Mouse (Mus musculus) liver, adult 2 months (tissue): ENCODE results near the gene Ralbp1. TPM values are rescaled to one million over a fixed set of nuclear protein-coding genes. Genes with fewer than 3 reads are reported as not detected.

ENCODE experiments used
- DNase-seq: peaks from one replicate; pipeline ENCODE4 v3.0.0-alpha.2; 2011; ENCODE audit warnings: low read depth, low spot score; ENCODE audit errors: extremely low read depth
- H3K27ac ChIP-seq: fragments of 200-500 bp; replicated peaks from 2 replicates; pipeline ENCODE4 v1.5.1; 2012; ENCODE audit warnings: low read depth, mild to moderate bottlenecking, control low read depth, inconsistent platforms, low read length; ENCODE audit not compliant: insufficient read depth
- H3K27me3 ChIP-seq: fragments of 200-500 bp; 2 replicates; pipeline ENCODE4 v1.6.1; 2012; ENCODE audit warnings: mild to moderate bottlenecking, moderate library complexity, low read length, inconsistent platforms; ENCODE audit not compliant: control insufficient read depth, insufficient read depth
- H3K36me3 ChIP-seq: fragments of 200-500 bp; 2 replicates; pipeline ENCODE4 v1.6.1; 2012; ENCODE audit warnings: low read length, inconsistent platforms; ENCODE audit not compliant: control insufficient read depth, insufficient read depth
- H3K4me1 ChIP-seq: fragments of 200-500 bp; 2 replicates; pipeline ENCODE4 v1.6.1; 2011; ENCODE audit warnings: low read length; ENCODE audit not compliant: control insufficient read depth, insufficient read depth
- H3K4me3 ChIP-seq: fragments of 200-500 bp; 2 replicates; pipeline ENCODE4 v1.5.1; 2011; ENCODE audit warnings: low read depth, mild to moderate bottlenecking, control low read depth, low read length, moderate library complexity; ENCODE audit not compliant: insufficient read depth
- H3K79me2 ChIP-seq: fragments of 200-500 bp; 2 replicates; pipeline ENCODE4 v1.6.1; 2012; ENCODE audit warnings: inconsistent platforms, mild to moderate bottlenecking, low read length, moderate library complexity; ENCODE audit not compliant: control insufficient read depth, insufficient read depth
- H3K9ac ChIP-seq: fragments of 200-500 bp; 2 replicates; pipeline ENCODE4 v1.6.1; 2012; ENCODE audit warnings: low read depth, mild to moderate bottlenecking, control low read depth, inconsistent platforms, low read length
- CTCF ChIP-seq: fragments of 200-500 bp; IDR thresholded peaks from 2 replicates; pipeline ENCODE4 v1.5.1; 2011; ENCODE audit warnings: low read depth, low read length, control low read depth
- POLR2A ChIP-seq: fragments of 200-500 bp; IDR thresholded peaks from 2 replicates; pipeline ENCODE4 v1.6.1; 2011; ENCODE audit warnings: low read length, control low read depth; ENCODE audit not compliant: insufficient read depth; ENCODE audit errors: extremely low read depth
- WGBS: fragments of 180-500 bp; shearing (Covaris S2); methylation state at CpG from one replicate; pipeline ENCODE4 v1.1.7; 2018; 5-methylcytosine and 5-hydroxymethylcytosine counted together
- polyA plus RNA-seq: library from polyadenylated mRNA; depleted of rRNA; stranded (reverse); fragments of >200 nt; gene quantifications from 2 replicates; pipeline ENCODE4 v1.2.3, GENCODE M21; 2012
- total RNA-seq: library from RNA; depleted of rRNA; stranded (reverse); fragments of >200 nt; gene quantifications from 2 replicates; pipeline ENCODE4 v1.2.3, GENCODE M21; 2014

Ralbp1 gene
- total and polyA plus RNA-seq, 2 experiments, result 10.3 to 14.3 TPM

- no peak for DNase-seq
- Histone ChIP-seq H3K27ac (no peak overlapping the region), H3K4me3 (no peak overlapping the region), H3K79me2 (peaks cover 12% of the 10 kb centered on the region; the same call in 1 of the 2 replicates), H3K9ac (no peak overlapping the region), H3K36me3 (no peaks in the 10 kb centered on the region), H3K4me1 (peaks cover 15% of the 10 kb centered on the region), H3K27me3 (no peaks in the 10 kb centered on the region)
- 84% methylated on average over 10 of the region's 10 CpGs for whole genome bisulfite sequencing
- TF ChIP-seq CTCF (no peak), POLR2A (no peak)
Measured at GRCm38 (mm10) chr17:65869720-65870119, 15.9 kb downstream of the Ralbp1 start.

DNA sequence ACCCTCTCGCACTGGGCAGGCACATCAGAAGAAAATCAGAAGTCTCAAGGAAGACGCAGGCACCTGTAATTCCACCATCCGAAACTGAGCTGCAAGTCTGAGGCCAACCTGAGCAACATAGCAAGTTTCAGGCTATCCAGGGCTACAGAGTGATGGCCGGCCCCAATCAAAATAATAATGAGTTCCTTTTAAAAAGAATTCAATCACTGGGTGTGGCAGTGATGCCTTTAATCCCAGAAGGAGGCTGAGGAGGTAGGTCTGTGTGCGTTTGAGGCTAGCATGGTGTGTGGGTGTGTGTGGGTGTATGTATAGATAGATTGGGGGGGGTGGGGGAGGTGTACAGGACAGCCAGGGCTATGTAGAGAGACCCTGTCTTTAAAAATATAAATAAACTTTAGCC, 17.6 kb downstream of the Ralbp1 start:
- WGBS, result 92% methylated on average over 5 of the region's 5 CpGs
- Histone ChIP-seq H3K9ac (no peak overlapping the region), H3K79me2 (peaks cover 8% of the 10 kb centered on the region; the same call in 1 of the 2 replicates), H3K4me1 (peaks cover 15% of the 10 kb centered on the region), H3K27ac (no peak overlapping the region), H3K36me3 (no peaks in the 10 kb centered on the region), H3K4me3 (no peak overlapping the region), H3K27me3 (no peaks in the 10 kb centered on the region)
- no peak for DNase-seq
- TF ChIP-seq CTCF, result no peak
- no peak for TF ChIP-seq POLR2A

GRCm38 (mm10) chr17:65866201-65866600, 19.4 kb downstream of the Ralbp1 start:
- Histone ChIP-seq H3K36me3 (no peaks in the 10 kb centered on the region), H3K4me1 (peaks cover 12% of the 10 kb centered on the region), H3K27me3 (no peaks in the 10 kb centered on the region), H3K79me2 (peaks cover 6% of the 10 kb centered on the region; the same call in 1 of the 2 replicates), H3K27ac (no peak overlapping the region; the same call in 1 of the 2 replicates), H3K9ac (no peak overlapping the region), H3K4me3 (no peak overlapping the region)
- WGBS, result 7% methylated on average over 3 of the region's 3 CpGs
- peak; percentile 44 for DNase-seq
- no peak for TF ChIP-seq POLR2A
- TF ChIP-seq CTCF, result no peak

- H3K4me3 ChIP-seq, result no peak overlapping the region
- H3K36me3 ChIP-seq, result peaks cover 2% of the 10 kb centered on the region; the same call in 1 of the 2 replicates
- H3K27ac ChIP-seq, result peak overlapping the region; percentile 34; the same call in 1 of the 2 replicates
- H3K27me3 ChIP-seq, result no peaks in the 10 kb centered on the region
- TF ChIP-seq CTCF, result no peak
- no peak for TF ChIP-seq POLR2A
- peak; percentile 55 for DNase-seq
- H3K79me2 ChIP-seq, result peaks cover 6% of the 10 kb centered on the region; the same call in 1 of the 2 replicates
- peaks cover 12% of the 10 kb centered on the region for H3K4me1 ChIP-seq
- H3K9ac ChIP-seq, result no peak overlapping the region
Measured at GRCm38 (mm10) chr17:65865265-65865664, 20.3 kb downstream of the Ralbp1 start.

DNA sequence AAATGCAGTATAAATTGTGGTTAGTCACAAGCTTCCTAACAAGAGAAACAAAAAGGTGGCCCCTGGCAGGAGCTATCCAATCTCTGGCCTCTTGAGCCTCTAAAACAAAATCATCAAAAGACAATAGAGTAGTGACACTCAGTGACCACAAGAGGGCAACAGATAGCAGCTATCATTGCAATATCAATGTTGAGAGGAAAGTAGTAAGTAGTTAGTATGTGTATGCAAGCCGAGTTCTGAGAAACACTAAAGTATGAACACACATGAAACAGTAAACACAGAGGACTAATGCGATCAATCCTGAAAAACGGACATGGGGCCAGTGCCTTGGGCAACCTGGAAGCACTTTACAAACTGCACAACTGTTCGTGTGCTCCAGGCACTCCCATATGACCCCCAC, 20.9 kb downstream of the Ralbp1 start:
- peaks cover 12% of the 10 kb centered on the region for H3K4me1 ChIP-seq
- TF ChIP-seq POLR2A (no peak), CTCF (peak; percentile 47)
- H3K9ac ChIP-seq, result no peak overlapping the region
- no peaks in the 10 kb centered on the region for H3K27me3 ChIP-seq
- WGBS, result 8% methylated on average over 4 of the region's 4 CpGs
- H3K27ac ChIP-seq, result peak overlapping the region; percentile 34; the same call in 1 of the 2 replicates
- H3K36me3 ChIP-seq, result peaks cover 2% of the 10 kb centered on the region; the same call in 1 of the 2 replicates
- H3K4me3 ChIP-seq, result no peak overlapping the region
- H3K79me2 ChIP-seq, result peaks cover 5% of the 10 kb centered on the region; the same call in 1 of the 2 replicates
- DNase-seq, result peak; percentile 63

DNA sequence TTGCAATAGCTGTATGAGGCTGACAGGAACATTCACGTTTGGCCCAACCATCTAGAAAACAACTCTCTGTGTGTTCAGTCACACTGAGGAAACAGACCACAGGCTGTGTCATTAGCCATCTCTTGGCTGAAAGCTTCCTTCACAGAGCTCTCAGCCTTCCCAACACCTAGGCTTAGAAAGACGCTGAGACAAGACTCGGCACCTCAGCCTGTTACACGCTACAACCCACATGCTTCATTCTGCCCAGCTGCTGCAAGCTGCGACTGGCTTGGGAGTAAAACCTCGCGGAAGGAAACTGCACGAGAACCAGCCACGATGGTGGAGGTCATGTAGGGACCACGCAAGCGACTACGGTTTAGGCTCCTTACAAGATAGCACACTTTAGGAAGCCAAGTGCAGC, 21.8 kb downstream of the Ralbp1 start:
- no peak overlapping the region for H3K4me3 ChIP-seq
- H3K79me2 ChIP-seq, result no peaks in the 10 kb centered on the region
- no peaks in the 10 kb centered on the region for H3K27me3 ChIP-seq
- no peak overlapping the region for H3K27ac ChIP-seq
- 95% methylated on average over 12 of the region's 12 CpGs for WGBS
- TF ChIP-seq POLR2A (no peak), CTCF (no peak)
- no peak overlapping the region for H3K9ac ChIP-seq
- peaks cover 2% of the 10 kb centered on the region; the same call in 1 of the 2 replicates for H3K36me3 ChIP-seq
- no peak for DNase-seq
- peaks cover 12% of the 10 kb centered on the region for H3K4me1 ChIP-seq
